Mouse (Mus musculus): ENCODE measurements around the gene Zfand2a. TPM values are rescaled to one million over a fixed set of nuclear protein-coding genes. Genes with fewer than 3 reads are reported as not detected.
A peak's percentile ranks its signal among the peaks of the same experiment; 100 is the strongest.

The Zfand2a gene
- polyA plus RNA-seq, 1 experiment from 2014 or later = 6.7 TPM

DNA sequence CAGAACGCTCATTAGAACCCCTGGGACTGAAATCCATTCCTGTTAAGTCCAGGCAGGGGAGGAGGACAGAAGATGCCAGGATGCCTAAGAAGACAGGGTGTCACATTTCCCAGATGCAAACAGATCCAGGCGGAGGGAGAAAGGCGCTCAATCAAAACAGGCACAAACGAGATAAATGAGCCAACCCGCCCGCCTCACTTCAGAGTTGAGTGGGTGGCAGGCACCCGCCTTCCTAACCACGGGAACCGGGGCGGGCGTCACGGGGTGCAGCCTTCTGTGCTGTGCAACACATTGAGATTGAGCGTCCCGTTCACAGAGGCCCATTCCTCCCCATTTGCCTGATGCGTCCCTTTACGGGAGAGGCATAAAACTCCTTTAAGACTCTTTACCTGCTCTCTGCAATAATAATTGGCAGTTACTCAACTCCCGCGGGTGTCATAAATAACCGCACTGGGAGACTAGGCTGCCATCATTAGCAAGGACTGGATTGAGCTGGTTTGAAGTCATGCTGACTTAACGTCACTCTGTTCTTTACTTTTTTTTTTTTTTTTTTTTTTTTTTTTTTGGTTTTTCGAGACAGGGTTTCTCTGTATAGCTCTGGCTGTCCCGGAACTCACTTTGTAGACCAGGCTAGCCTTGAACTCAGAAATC lies 10.8 kb upstream of the Zfand2a start:
- H3K4me3 ChIP-seq (ENCODE audit: low read depth, low read length) = no peak overlapping the region
- no peak overlapping the region for H3K9ac ChIP-seq (ENCODE audit: low read depth, low read length)
- H3K27me3 ChIP-seq (replicated peaks; ENCODE audit: control insufficient read depth, insufficient read depth, low read length) = peaks cover 6% of the 10 kb centered on the region; the same call in 1 of the 2 replicates
- H3K27ac ChIP-seq (ENCODE audit: low read depth, low read length) = no peak overlapping the region
- peak overlapping the region; percentile 45 for H3K4me2 ChIP-seq (replicated peaks; ENCODE audit: low read depth)
- WGBS = 26% methylated on average over 21 of the region's 22 CpGs
- TF ChIP-seq CTCF (IDR thresholded peaks at IDR 0.05; ENCODE audit: low read depth) = no peak
- peak; percentile 37; the same call in 1 of the 2 replicates for ATAC-seq
- H3K4me1 ChIP-seq (replicated peaks; ENCODE audit: control insufficient read depth, insufficient read depth, low read length) = no peaks in the 10 kb centered on the region
- no peaks in the 10 kb centered on the region for H3K36me3 ChIP-seq (ENCODE audit: control insufficient read depth, insufficient read depth)
- H3K9me3 ChIP-seq (ENCODE audit: control insufficient read depth) = no peaks in the 10 kb centered on the region

DNA sequence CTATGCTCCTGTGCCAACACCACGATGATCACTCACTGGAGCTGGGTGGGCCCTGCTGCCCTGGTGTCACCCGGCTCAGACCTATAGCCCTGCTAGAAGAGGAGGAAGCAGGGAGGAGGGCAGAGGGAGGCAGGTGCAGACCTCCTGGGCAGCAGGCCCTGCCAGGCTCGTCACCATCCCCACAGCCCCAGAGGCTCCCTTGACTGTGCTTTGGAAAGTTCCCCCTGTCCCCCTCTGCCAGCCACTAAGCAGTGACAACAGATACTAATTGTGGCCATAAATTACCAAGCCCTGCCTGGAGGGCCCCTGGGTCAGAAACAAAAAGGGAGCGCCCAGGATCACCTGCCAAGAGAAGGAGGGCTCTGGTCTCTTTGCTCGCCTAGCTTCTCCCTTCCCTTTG lies 9.3 kb upstream of the Zfand2a start:
- peak; percentile 49 for ATAC-seq
- Histone ChIP-seq H3K36me3 (ENCODE audit: control insufficient read depth, insufficient read depth) (no peaks in the 10 kb centered on the region), H3K4me3 (ENCODE audit: low read depth, low read length) (no peak overlapping the region), H3K27me3 (replicated peaks; ENCODE audit: control insufficient read depth, insufficient read depth, low read length) (peaks cover 6% of the 10 kb centered on the region; the same call in 1 of the 2 replicates), H3K9ac (ENCODE audit: low read depth, low read length) (no peak overlapping the region), H3K27ac (ENCODE audit: low read depth, low read length) (no peak overlapping the region), H3K4me2 (replicated peaks; ENCODE audit: low read depth) (no peak overlapping the region), H3K4me1 (replicated peaks; ENCODE audit: control insufficient read depth, insufficient read depth, low read length) (no peaks in the 10 kb centered on the region), H3K9me3 (ENCODE audit: control insufficient read depth) (no peaks in the 10 kb centered on the region)
- 27% methylated on average over 5 of the region's 5 CpGs for WGBS
- TF ChIP-seq CTCF (IDR thresholded peaks at IDR 0.05; ENCODE audit: low read depth) = no peak

DNA sequence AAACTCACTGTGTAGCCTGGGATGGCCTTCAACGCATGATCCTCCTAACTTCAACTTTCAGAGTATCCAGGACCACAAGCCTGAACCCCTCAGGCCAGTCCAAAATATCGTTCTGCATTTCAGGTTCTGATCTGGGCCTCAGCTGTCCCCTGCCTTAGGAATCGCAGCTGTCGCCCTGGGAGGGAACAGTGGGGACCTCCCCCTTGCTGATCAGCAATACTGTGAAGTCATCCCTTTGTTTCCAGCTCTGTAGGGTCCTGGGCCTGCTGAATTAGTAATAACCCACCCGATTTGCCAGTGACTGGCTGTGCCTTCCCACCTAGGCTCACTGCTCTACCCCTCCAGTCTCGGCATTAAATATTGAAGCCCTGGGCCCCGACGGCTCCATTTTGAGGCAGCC lies 7.0 kb upstream of the Zfand2a start:
- TF ChIP-seq CTCF (IDR thresholded peaks at IDR 0.05; ENCODE audit: low read depth) = no peak
- 66% methylated on average over 8 of the region's 8 CpGs for WGBS
- no peak overlapping the region for H3K27ac ChIP-seq (ENCODE audit: low read depth, low read length)
- H3K9ac ChIP-seq (ENCODE audit: low read depth, low read length) = no peak overlapping the region
- no peak overlapping the region for H3K4me3 ChIP-seq (ENCODE audit: low read depth, low read length)
- no peaks in the 10 kb centered on the region for H3K9me3 ChIP-seq (ENCODE audit: control insufficient read depth)
- peaks cover 6% of the 10 kb centered on the region; the same call in 1 of the 2 replicates for H3K27me3 ChIP-seq (replicated peaks; ENCODE audit: control insufficient read depth, insufficient read depth, low read length)
- H3K4me2 ChIP-seq (replicated peaks; ENCODE audit: low read depth) = no peak overlapping the region
- no peaks in the 10 kb centered on the region for H3K36me3 ChIP-seq (ENCODE audit: control insufficient read depth, insufficient read depth)
- ATAC-seq = no peak
- no peaks in the 10 kb centered on the region for H3K4me1 ChIP-seq (replicated peaks; ENCODE audit: control insufficient read depth, insufficient read depth, low read length)

DNA sequence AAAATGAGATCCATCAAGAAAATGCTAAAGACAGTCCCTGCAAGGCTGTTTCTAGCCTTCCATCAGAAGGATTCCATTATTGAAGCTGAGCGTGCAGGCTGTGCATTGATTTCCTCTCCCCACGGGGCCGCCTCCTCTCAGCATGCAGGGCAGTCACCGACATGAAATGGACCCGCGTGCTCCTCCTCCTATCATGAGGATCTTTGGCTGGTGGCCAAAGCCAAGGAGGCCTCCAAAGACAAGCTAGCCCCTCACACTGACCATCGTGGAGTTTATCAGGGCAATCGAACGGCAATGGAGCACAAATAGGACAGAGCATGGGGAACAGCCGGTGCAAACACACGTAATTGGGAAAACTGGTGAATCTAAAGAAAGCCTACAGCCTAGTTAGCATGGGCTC lies 5.8 kb upstream of the Zfand2a start:
- Histone ChIP-seq H3K9me3 (ENCODE audit: control insufficient read depth) (no peaks in the 10 kb centered on the region), H3K4me2 (replicated peaks; ENCODE audit: low read depth) (no peak overlapping the region), H3K9ac (ENCODE audit: low read depth, low read length) (no peak overlapping the region), H3K4me1 (replicated peaks; ENCODE audit: control insufficient read depth, insufficient read depth, low read length) (no peaks in the 10 kb centered on the region), H3K27ac (ENCODE audit: low read depth, low read length) (no peak overlapping the region), H3K27me3 (replicated peaks; ENCODE audit: control insufficient read depth, insufficient read depth, low read length) (no peaks in the 10 kb centered on the region), H3K36me3 (ENCODE audit: control insufficient read depth, insufficient read depth) (no peaks in the 10 kb centered on the region), H3K4me3 (ENCODE audit: low read depth, low read length) (no peak overlapping the region)
- no peak for ATAC-seq
- no peak for TF ChIP-seq CTCF (IDR thresholded peaks at IDR 0.05; ENCODE audit: low read depth)
- WGBS = 75% methylated on average over 11 of the region's 11 CpGs

DNA sequence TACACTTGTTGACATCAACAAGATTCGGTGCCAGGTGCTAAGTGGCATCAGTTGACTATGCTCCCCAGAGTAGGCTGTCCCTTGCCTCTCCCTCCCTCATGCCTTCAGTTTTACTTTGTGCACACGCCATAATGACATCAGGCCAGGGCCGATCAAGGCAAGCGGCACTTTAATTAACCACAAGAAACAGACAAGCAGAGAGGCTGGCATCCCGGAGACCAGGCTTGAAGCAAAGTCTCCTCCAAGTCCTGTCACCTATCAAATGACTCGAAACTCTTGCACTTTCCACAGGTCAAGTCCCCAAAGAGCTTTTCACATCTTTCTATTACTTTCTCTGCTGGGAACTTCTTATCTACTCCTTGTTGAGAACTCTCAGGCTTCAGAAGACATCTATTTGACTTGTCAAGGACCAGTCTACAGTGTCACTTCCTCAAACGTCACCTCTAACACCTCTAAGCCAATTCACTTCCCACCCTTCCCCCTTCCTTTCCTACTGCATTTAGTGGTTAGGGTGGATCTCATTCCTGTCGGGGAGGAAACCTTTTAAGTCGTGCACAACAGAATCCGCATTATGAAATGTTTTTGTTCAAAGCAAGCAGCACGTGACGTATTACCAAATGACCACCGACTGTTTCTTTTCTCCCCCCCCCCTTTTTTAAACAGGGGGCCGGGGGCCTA lies 1.0 kb downstream of the Zfand2a start:
- Histone ChIP-seq H3K4me1 (replicated peaks; ENCODE audit: control insufficient read depth, insufficient read depth, low read length) (no peaks in the 10 kb centered on the region), H3K27me3 (replicated peaks; ENCODE audit: control insufficient read depth, insufficient read depth, low read length) (no peaks in the 10 kb centered on the region), H3K9ac (ENCODE audit: low read depth, low read length) (peak overlapping the region; percentile 90), H3K4me3 (ENCODE audit: low read depth, low read length) (peak overlapping the region; percentile 96), H3K27ac (ENCODE audit: low read depth, low read length) (peak overlapping the region; percentile 74; the same call in 1 of the 2 replicates), H3K9me3 (ENCODE audit: control insufficient read depth) (no peaks in the 10 kb centered on the region), H3K4me2 (replicated peaks; ENCODE audit: low read depth) (peak overlapping the region; percentile 83), H3K36me3 (ENCODE audit: control insufficient read depth, insufficient read depth) (peaks cover 36% of the 10 kb centered on the region)
- no peak for ATAC-seq
- no peak for TF ChIP-seq CTCF (IDR thresholded peaks at IDR 0.05; ENCODE audit: low read depth)
- 53% methylated on average over 14 of the region's 14 CpGs for WGBS

DNA sequence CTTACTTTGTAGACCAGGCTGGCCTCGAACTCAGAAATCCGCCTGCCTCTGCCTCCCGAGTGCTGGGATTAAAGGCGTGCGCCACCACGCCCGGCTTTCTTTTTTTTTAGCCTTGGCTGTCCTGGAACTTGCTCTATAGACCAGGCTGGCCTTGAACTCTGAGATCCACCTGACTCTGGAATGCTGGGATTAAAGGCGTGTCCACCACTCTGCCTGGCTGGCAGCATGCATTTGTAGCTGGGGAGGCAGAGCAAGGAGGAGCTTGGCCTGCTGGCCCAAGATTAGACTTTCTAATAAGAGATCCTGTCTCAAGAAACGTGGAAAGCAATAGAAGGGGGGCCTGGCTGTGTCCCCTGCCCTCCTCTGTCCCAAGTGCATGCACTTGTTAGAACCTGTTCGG lies 3.9 kb downstream of the Zfand2a start:
- H3K4me1 ChIP-seq (replicated peaks; ENCODE audit: control insufficient read depth, insufficient read depth, low read length) = no peaks in the 10 kb centered on the region
- no peak overlapping the region for H3K4me2 ChIP-seq (replicated peaks; ENCODE audit: low read depth)
- H3K27ac ChIP-seq (ENCODE audit: low read depth, low read length) = peak overlapping the region; percentile 46; the same call in 1 of the 2 replicates
- no peaks in the 10 kb centered on the region for H3K27me3 ChIP-seq (replicated peaks; ENCODE audit: control insufficient read depth, insufficient read depth, low read length)
- TF ChIP-seq CTCF (IDR thresholded peaks at IDR 0.05; ENCODE audit: low read depth) = no peak
- H3K36me3 ChIP-seq (ENCODE audit: control insufficient read depth, insufficient read depth) = peaks cover 63% of the 10 kb centered on the region
- no peak overlapping the region for H3K9ac ChIP-seq (ENCODE audit: low read depth, low read length)
- no peak for ATAC-seq
- no peaks in the 10 kb centered on the region for H3K9me3 ChIP-seq (ENCODE audit: control insufficient read depth)
- no peak overlapping the region for H3K4me3 ChIP-seq (ENCODE audit: low read depth, low read length)
- WGBS = 80% methylated on average over 10 of the region's 10 CpGs
